Mouse (Mus musculus) adrenal gland, postnatal 10 days (tissue): ENCODE measurements around the gene Ppp4r1. TPM values are rescaled to one million over a fixed set of nuclear protein-coding genes. Genes with fewer than 3 reads are reported as not detected.

Experiments
- DNase-seq: peaks from one replicate; pipeline ENCODE4 v3.0.0; 2021; ENCODE audit warnings: mixed read lengths
- total RNA-seq, 2 experiments: library from RNA; stranded (reverse); gene quantifications; 2 replicates each; pipeline ENCODE4 v1.2.3; 2021

Gene Ppp4r1
- total RNA-seq, 2 experiments from 2014 or later, result 59.5 to 69.7 TPM

- no peak for DNase-seq
These were observed 19.7 kb downstream of the Ppp4r1 start for GRCm38 (mm10) chr17:65802026-65802425.

DNA sequence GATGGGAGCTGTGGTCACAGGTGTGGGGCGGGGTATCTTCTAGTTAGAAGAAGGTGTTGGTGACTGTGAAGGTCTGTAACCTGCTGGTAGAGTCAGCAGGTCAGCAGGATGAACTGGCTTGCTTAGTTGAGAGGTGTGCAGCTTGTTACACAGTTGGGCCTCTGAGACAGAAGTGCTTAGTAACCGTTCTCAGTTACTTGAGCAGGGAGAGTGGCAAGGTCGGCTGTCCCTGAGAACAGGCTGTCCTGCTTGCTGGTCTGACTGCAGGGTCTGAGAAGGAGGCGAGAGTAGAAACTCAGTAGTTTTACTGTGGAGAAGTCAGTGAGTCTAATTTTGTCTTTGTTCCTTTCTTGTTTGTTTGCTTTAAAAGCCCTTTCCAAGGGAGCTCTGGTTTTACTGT is 23.6 kb downstream of the Ppp4r1 start:
- DNase-seq, result no peak

DNA sequence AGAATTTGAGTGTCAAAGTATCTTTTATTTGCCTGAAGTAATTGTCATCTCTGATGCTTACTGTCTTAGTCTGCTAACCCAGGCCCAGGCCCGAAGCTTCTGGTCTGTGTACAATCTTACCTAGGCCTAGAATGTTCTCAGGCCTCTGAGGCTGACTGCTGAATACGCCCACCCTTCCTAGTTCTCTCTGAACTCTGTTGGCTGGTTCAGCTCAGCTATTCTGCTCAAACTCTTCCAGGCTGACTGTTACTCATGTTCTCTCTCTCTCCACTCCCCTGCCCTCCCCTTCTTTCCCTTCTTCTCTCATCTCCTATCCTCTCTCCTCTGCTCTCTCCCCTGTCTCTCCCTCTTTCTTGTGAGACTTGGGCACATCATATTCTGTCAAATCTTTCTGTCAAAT is 24.0 kb downstream of the Ppp4r1 start:
- no peak for DNase-seq

GRCm38 (mm10) chr17:65811032-65811431 is 28.7 kb downstream of the Ppp4r1 start:
- no peak for DNase-seq

GRCm38 (mm10) chr17:65813763-65814162 is 31.4 kb downstream of the Ppp4r1 start:
- DNase-seq, result no peak

DNA sequence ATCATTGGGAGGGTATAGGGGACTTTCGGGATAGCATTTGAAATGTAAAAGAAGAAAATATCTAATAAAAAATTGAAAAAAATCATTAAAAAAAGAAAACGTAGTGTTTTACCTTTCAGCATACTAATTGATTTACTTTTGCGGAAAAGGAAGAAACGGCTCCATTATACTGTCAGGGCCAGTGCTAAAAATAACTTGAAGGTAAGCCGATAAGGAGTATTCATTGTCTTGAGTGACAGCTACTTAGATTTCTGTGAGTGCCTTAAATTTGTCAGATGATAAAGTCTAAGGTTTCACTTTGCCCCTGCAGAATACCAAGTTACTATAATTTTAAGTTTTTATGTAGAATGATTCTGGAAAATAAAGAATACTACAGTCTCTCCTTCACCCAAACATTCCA is 37.8 kb downstream of the Ppp4r1 start:
- DNase-seq, result no peak

DNA sequence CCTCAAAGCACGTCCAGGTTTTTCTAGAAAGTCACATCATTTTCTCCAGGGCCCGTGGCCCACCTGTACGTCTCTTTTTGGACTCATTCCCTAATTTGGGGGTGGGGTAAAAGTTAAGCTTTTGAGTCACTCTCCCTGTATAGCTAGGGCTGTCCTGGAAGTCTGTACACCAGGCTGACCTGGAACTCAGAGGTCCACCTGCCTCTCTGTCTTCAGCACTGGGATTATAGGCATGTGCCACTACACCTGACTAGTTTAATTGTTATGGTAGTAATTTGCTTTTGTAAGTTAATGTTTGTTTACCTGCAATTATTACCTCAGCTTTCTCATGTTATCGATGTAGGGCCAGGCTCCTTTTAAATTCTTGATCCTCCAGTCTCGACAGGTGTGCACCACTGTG is 40.0 kb downstream of the Ppp4r1 start:
- DNase-seq, result no peak

DNA sequence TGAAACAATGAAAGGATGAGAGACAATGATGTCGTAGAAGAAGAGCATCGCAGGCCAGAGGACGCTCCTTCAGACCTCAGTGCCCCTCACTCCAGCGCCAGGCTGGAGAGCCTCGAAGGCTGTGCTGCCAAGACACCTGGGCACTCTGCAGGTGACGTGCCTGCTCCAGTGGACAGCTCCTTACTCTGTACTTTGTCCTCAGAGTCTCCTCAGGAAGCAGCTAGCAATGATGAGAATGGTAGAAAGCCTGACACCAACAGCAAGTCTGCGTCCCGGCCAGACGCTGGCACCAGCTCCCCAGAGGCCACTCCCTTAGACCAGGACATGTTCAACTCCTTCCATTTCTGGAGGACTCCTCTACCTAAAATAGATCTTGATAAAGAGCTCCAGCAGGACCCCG is 41.9 kb downstream of the Ppp4r1 start:
- no peak for DNase-seq

DNA sequence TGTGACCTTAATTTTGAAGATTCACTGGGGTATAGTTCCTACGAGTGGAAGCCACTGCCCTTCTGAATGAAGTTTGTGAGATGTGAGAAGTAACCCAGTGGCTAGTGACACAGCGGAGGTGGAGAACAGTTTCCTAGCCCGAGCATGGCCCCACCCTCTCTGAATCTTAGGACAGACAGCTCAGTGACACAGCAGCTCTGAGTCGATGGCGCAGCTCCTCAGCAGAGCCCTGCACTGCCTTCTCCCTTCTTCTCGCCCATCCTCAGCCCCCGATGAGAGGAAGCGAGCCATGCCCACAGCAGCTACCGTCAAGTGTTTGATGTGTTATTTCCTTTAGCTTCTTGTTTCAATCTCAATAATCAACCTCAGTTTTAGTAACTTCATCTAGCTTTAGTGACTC is 43.9 kb downstream of the Ppp4r1 start:
- no peak for DNase-seq

DNA sequence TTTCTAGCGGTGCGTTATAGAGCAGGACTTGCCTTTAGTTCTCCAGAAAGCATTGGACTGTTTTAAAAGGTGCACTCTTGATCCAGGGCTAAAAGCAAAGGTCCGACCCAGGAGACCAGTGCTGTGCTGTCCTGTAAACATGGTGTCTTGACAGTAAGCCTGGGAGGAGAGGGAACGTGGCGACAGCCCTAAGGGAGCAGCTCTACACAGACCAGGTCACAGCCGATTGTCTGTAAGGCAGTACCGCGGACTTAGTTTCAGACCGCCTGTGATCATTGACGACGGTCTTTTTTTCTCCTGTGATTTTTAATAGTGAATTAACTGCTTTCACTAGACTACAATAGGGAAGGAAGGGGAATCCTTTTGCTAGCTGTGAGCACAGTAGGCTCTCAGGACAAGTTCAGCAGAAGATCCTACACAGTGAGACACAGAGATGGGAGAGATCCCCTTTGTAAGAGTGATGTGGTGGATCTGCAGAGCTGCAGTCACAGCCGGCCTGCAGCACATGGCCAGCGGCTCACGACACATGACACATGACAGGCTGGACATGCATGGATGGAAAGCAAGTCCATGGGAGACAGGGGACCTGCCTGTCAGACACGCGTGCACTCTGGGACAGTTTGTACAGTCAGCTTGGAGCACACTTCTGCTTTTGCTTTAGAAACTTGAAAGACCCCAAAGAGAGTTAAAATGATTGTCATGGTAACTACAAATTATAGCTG is 44.9 kb downstream of the Ppp4r1 start:
- no peak for DNase-seq

GRCm38 (mm10) chr17:65827904-65828303 is 45.5 kb downstream of the Ppp4r1 start:
- no peak for DNase-seq

DNA sequence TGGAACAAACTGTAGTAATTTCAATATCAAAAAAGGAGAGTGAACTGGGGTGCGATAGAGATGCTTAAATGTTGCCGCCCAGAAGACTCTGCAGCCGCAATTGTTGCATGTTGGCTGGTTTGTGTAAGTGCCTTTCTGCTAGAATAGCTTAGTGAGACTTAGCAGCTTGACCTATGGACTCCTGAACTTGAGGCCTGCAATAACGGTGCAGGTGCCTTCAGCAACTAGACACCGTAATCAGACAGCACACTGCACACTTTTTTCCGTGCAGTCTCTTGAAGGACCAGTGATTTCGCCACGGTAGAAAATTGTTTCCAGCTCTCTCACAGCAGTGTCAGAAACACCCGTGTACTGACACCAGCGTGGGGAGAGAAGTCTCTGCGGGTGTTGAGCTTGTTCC is 46.6 kb downstream of the Ppp4r1 start:
- no peak for DNase-seq

DNA sequence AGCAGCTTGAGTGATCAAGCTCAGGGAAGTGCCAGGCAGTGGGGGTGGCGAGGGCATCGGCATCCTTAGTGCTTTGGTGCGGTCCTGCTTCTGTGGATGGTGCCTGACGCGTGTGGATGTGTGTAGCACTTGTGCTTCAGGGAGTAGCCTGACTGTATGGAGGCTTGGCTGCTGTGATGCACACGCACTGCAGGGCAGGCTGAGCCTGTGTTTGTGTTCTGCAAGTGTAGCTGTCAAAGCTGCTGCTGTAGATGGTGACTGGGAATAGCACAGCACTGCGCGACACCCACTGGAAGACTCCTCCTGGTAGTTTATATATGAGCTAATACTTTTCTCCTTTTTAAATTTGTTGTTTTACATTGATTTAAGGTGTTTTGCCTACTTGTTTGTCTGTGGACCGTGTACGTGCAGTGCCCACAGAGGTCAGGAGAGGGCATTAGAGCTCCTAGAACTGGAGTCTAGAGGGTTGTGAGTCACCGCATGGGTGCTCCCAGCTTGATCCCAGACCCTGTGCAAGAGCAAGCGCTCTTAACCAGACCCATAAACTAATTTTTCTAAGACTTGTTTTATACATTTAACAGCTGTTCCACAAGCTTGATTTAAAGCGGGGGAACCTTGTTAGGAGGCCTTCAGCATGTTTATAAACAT is 48.0 kb downstream of the Ppp4r1 start:
- peak; percentile 24 for DNase-seq

DNA sequence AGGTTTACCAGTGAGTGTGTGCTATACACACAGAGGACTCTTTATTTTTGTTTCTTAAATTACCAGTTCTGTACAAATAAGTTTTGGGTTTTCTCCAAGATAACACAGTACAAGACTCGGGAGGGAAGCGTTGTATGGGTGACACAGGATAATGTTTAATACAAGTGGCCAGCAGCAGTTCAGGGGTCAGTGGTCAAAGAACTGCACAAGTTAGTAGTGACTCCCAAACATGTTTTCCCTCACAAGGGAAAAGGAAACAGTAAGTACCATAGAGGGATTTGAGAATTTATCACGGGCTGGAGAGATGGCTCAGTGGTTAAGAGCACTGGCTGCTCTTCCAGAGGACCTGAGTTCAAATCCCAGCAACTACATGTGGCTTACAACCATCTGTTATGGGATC is 51.5 kb downstream of the Ppp4r1 start:
- DNase-seq, result no peak

- DNase-seq, result no peak
These were observed 54.4 kb downstream of the Ppp4r1 start for GRCm38 (mm10) chr17:65836746-65837145.

GRCm38 (mm10) chr17:65839541-65840256 is 57.3 kb downstream of the Ppp4r1 start:
- DNase-seq, result no peak

DNA sequence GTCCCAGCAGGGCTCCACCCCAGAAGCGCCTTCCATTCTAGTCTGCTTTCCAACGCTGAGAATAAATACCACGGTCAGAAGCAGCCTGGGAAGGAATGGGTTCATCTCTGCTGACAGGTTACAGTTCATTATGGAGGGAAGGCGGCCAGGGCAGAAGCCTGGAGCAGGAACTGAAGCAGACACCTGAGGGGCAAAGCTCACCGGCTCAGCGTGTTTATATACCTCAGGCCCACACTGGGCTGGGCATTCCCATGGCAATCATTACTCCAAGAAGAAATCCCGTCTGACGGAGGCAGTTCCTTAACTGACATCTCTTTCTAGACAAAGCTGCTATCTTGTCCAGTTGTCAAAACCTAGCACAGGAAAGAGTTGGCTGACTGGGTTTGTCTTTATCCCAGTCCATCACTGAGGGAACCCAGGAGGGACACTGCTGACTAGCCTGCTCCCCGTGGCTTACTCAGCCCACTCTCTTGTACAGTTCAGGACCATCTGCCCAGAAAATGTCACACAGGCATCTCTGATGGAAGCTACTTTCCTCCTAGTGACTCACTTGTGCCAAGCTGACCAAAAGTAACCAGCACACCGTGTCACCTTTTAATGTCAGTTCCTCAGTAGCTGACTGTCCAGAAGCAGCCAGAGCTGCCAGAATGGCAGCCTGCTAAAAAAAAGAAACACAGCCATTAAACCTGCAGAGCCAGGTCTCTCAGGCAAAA is 60.5 kb downstream of the Ppp4r1 start:
- no peak for DNase-seq

DNA sequence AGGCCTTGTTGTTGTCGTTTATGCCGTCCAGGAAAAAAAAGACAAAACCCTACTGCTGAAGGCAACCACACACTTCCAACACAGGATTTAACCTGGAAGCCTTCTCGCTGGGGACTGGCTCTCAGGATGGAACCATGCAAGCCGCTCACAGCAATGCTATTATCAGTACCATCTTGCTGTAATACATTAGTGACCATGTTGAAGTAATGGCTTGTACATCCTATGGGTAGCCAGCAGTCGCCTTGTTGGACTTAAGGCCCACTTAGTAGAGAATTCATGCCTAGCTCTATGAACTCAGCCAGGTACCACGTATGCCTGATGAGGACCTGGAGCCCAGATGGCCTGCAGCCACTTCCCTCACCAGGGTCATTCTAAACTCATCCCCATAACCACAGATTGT is 63.0 kb downstream of the Ppp4r1 start:
- DNase-seq, result no peak

DNA sequence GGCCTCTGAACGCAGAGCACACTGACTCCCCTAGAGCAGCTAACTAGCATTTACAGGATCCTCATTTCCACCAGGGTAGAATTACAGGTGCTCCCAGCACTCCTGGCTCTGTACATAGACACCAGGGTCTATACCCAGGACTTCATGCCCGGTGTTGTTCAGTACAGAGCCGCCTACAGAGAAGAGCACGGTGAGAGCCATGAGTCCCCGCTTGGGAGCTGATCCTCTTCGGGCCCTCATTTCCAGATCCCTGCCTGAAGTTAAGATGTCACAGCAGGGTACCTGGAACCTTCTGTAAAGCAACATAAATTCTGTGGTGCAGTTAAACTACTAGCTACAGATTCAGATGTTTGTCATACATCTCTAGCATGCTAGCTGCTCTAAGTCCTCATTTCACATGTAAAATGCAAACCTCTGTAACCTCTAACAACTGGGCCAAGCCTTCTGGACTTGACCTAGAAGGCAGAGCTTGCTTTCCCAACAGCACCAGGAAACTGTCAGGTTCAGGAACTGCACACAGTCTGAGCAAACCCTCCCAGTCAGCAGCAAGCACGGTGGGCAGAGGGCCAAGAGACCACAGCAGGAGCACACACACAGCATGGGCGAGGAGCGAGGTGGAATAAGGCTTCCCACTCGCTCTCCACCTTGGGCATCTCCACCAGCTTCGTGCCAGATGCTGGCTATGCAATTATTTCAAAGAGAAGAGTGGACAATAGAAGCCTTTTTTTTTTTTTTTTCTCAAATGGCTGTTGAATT is 65.5 kb downstream of the Ppp4r1 start:
- DNase-seq, result no peak

DNA sequence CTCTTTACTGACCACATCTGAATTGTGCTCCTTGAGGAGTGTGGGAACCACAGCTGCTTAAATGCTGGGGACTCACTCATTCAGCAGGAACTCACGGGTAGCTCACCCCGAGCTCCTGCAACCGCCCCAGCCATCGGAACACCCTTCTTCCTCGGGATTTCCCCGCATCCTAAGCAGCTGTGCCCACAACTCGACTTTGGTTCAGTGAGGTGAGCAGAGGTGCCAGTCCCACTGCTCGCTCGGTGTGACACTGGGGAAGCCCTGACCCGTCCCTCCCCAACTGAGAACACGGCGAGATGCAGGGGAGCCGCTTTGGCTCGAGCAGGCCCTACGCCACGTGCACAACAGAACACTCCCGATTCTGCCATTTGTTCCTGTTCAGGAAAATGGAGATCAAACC is 68.1 kb downstream of the Ppp4r1 start:
- DNase-seq, result no peak

DNA sequence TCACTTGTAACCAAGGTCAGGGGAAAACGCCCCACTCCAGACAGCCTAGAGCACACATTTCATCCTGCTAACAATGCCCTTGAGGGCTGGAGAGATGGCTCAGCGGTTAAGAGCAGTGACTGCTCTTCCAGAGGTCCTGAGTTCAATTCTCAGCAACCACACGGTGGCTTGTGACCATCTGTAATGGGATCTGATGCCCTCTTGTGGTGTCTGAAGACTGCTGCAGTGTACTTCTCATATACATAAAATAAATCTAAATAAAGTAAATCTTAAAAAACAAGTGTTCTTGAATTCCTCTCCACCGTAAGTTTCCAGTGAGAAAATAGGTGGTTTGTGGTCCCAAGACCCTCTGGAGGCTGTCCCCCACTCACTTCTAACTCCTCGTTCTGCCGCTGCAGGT is 69.4 kb downstream of the Ppp4r1 start:
- no peak for DNase-seq

- no peak for DNase-seq
These were observed 71.0 kb downstream of the Ppp4r1 start for GRCm38 (mm10) chr17:65853326-65853725.
